Mouse (Mus musculus): ENCODE results near the gene Wdr83. TPM values are rescaled to one million over a fixed set of nuclear protein-coding genes. Genes with fewer than 3 reads are reported as not detected.
A peak's percentile ranks its signal among the peaks of the same experiment; 100 is the strongest.

Wdr83 gene
- polyA plus RNA-seq, 1 experiment = 64.9 TPM

- no peak for TF ChIP-seq POLR2A (IDR thresholded peaks at IDR 0.05; ENCODE audit: borderline replicate concordance, extremely low read depth, insufficient read depth, insufficient read length, poor library complexity, severe bottlenecking)
- no peak for TF ChIP-seq CTCF (IDR thresholded peaks at IDR 0.05; ENCODE audit: borderline replicate concordance, extremely low read depth, insufficient read depth, insufficient read length)
- no peak for DNase-seq (ENCODE audit: low read depth)
These were observed 23.7 kb downstream of the Wdr83 start for GRCm38 (mm10) chr8:85057367-85057766.

GRCm38 (mm10) chr8:85043619-85044018, 37.5 kb downstream of the Wdr83 start:
- TF ChIP-seq CTCF (IDR thresholded peaks at IDR 0.05; ENCODE audit: borderline replicate concordance, extremely low read depth, insufficient read depth, insufficient read length) (no peak), POLR2A (IDR thresholded peaks at IDR 0.05; ENCODE audit: borderline replicate concordance, extremely low read depth, insufficient read depth, insufficient read length, poor library complexity, severe bottlenecking) (no peak)
- DNase-seq (ENCODE audit: low read depth) = no peak

GRCm38 (mm10) chr8:85037681-85038531, 43.2 kb downstream of the Wdr83 start:
- DNase-seq (ENCODE audit: low read depth) = peak; percentile 54

DNA sequence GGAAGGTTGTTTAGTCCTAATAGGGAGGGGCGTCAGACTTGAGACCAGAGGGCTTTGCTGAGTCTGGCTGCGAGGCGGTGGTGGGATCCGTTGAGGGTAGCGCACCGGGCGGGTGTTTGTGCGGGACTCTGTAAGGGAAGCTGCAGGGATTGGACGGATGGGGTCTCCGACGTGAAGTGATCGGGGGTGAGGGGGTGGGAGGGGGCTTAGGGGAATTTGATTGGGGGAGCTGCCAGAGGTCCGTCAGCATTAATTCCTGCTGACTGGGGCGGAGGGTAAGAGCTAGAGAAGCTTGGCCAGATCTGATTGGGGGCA, 43.8 kb downstream of the Wdr83 start:
- DNase-seq (ENCODE audit: low read depth) = peak; percentile 81
- TF ChIP-seq POLR2A (IDR thresholded peaks at IDR 0.05; ENCODE audit: borderline replicate concordance, extremely low read depth, insufficient read depth, insufficient read length, poor library complexity, severe bottlenecking) (0 out of 2 replicates have a peak, but pooled peaks have one; percentile 0), CTCF (IDR thresholded peaks at IDR 0.05; ENCODE audit: borderline replicate concordance, extremely low read depth, insufficient read depth, insufficient read length) (no peak)

More at GRCm38 (mm10) chr8:85037681-85038531, 43.2 kb downstream of the Wdr83 start:
- TF ChIP-seq CTCF (IDR thresholded peaks at IDR 0.05; ENCODE audit: borderline replicate concordance, extremely low read depth, insufficient read depth, insufficient read length) (no peak), POLR2A (IDR thresholded peaks at IDR 0.05; ENCODE audit: borderline replicate concordance, extremely low read depth, insufficient read depth, insufficient read length, poor library complexity, severe bottlenecking) (no peak)

DNA sequence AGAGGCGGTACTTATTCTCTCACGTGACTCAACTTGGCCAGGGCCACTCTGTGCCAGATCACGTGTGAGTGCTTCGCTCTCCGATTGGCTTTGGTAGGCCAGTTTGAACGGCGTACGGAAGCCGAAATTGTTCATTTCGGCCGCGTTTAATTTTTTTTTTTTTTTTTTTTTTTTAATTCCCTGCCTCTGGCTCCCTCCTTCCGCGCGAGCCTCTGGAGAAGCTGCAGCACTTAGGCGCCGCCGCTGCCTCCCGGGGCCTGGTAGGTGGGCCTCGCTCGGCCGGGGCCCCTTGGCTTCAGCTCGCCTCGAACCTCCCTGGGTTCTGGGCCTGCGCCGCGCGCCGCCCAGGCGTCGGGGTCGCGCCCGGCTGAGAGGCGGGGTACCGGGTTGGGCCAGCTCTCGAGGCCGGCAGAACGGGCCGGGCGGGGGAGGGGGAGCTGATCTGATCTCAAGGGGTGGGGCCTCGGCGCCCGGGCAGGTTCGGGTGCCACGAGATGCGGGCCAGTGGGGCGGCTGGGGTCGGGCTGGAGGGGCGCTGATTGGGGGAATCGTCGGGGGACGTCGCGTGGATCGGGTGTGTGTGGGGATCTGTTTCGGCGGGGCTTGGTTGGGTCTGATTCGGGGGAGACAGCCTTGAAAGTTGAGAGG, 44.3 kb downstream of the Wdr83 start, which contains the start of gene Tnpo2:
Gene Tnpo2 (plus strand): TSS at position 198 of the 648 bp plus-strand sequence.
- peak; percentile 99 for DNase-seq (ENCODE audit: low read depth)
- TF ChIP-seq CTCF (IDR thresholded peaks at IDR 0.05; ENCODE audit: borderline replicate concordance, extremely low read depth, insufficient read depth, insufficient read length) (no peak), POLR2A (IDR thresholded peaks at IDR 0.05; ENCODE audit: borderline replicate concordance, extremely low read depth, insufficient read depth, insufficient read length, poor library complexity, severe bottlenecking) (0 out of 2 replicates have a peak, but pooled peaks have one; percentile 8)

- no peak for DNase-seq (ENCODE audit: low read depth)
- no peak for TF ChIP-seq POLR2A (IDR thresholded peaks at IDR 0.05; ENCODE audit: borderline replicate concordance, extremely low read depth, insufficient read depth, insufficient read length, poor library complexity, severe bottlenecking)
- TF ChIP-seq CTCF (IDR thresholded peaks at IDR 0.05; ENCODE audit: borderline replicate concordance, extremely low read depth, insufficient read depth, insufficient read length) = no peak
These were observed 44.8 kb downstream of the Wdr83 start for GRCm38 (mm10) chr8:85036381-85036717.

GRCm38 (mm10) chr8:85035728-85036310, 45.3 kb downstream of the Wdr83 start:
- TF ChIP-seq CTCF (IDR thresholded peaks at IDR 0.05; ENCODE audit: borderline replicate concordance, extremely low read depth, insufficient read depth, insufficient read length) = no peak
- no peak for TF ChIP-seq POLR2A (IDR thresholded peaks at IDR 0.05; ENCODE audit: borderline replicate concordance, extremely low read depth, insufficient read depth, insufficient read length, poor library complexity, severe bottlenecking)
- peak; percentile 36 for DNase-seq (ENCODE audit: low read depth)

- TF ChIP-seq CTCF (IDR thresholded peaks at IDR 0.05; ENCODE audit: borderline replicate concordance, extremely low read depth, insufficient read depth, insufficient read length) (no peak), POLR2A (IDR thresholded peaks at IDR 0.05; ENCODE audit: borderline replicate concordance, extremely low read depth, insufficient read depth, insufficient read length, poor library complexity, severe bottlenecking) (no peak)
- no peak for DNase-seq (ENCODE audit: low read depth)
These were observed 45.9 kb downstream of the Wdr83 start for GRCm38 (mm10) chr8:85035165-85035727.

- DNase-seq (ENCODE audit: low read depth) = peak; percentile 92
- TF ChIP-seq POLR2A (IDR thresholded peaks at IDR 0.05; ENCODE audit: borderline replicate concordance, extremely low read depth, insufficient read depth, insufficient read length, poor library complexity, severe bottlenecking) (no peak), CTCF (IDR thresholded peaks at IDR 0.05; ENCODE audit: borderline replicate concordance, extremely low read depth, insufficient read depth, insufficient read length) (no peak)
These were observed 46.3 kb downstream of the Wdr83 start for GRCm38 (mm10) chr8:85034764-85035163.

GRCm38 (mm10) chr8:85033867-85034266, 47.2 kb downstream of the Wdr83 start:
- TF ChIP-seq POLR2A (IDR thresholded peaks at IDR 0.05; ENCODE audit: borderline replicate concordance, extremely low read depth, insufficient read depth, insufficient read length, poor library complexity, severe bottlenecking) (no peak), CTCF (IDR thresholded peaks at IDR 0.05; ENCODE audit: borderline replicate concordance, extremely low read depth, insufficient read depth, insufficient read length) (no peak)
- no peak for DNase-seq (ENCODE audit: low read depth)
